Mouse (Mus musculus) intestine, postnatal 0 days (tissue): ENCODE measurements around the gene Pdha1. TPM values are rescaled to one million over a fixed set of nuclear protein-coding genes. Genes with fewer than 3 reads are reported as not detected.

Experiments used
- ATAC-seq: fragments of 200-750 bp; cut with Nextera tagmentation; 2 replicates; pipeline ENCODE4 v1.8.0; 2017; ENCODE audit warnings: mild to moderate bottlenecking, moderate TSS enrichment, moderate library complexity
- H3K27ac ChIP-seq: fragments of 300-500 bp; sonication (generic); 2 replicates; pipeline ENCODE4 v1.5.1; 2014; ENCODE audit warnings: mild to moderate bottlenecking, low read depth, low read length, moderate library complexity
- H3K27me3 ChIP-seq: fragments of 300-500 bp; sonication (generic); replicated peaks from 2 replicates; pipeline ENCODE4 v1.6.1; 2014; ENCODE audit warnings: low read length, mixed read lengths; ENCODE audit not compliant: control insufficient read depth, insufficient read depth
- H3K36me3 ChIP-seq: fragments of 300-500 bp; sonication (generic); 2 replicates; pipeline ENCODE4 v1.6.1; 2014; ENCODE audit warnings: mild to moderate bottlenecking, moderate library complexity; ENCODE audit not compliant: control insufficient read depth, insufficient read depth
- H3K4me1 ChIP-seq: fragments of 300-500 bp; sonication (generic); replicated peaks from 2 replicates; pipeline ENCODE4 v1.6.1; 2014; ENCODE audit warnings: antibody characterized with exemption, low read length, mixed read lengths; ENCODE audit not compliant: control insufficient read depth, insufficient read depth
- H3K4me2 ChIP-seq: fragments of 300-500 bp; sonication (generic); replicated peaks from 2 replicates; pipeline ENCODE4 v1.6.1; 2014; ENCODE audit warnings: low read depth, mild to moderate bottlenecking, moderate library complexity
- H3K4me3 ChIP-seq: fragments of 300-500 bp; sonication (generic); 2 replicates; pipeline ENCODE4 v1.5.1; 2014; ENCODE audit warnings: low read depth, low read length
- H3K9ac ChIP-seq: fragments of 300-500 bp; sonication (generic); 2 replicates; pipeline ENCODE4 v1.6.1; 2014; ENCODE audit warnings: mild to moderate bottlenecking, low read depth, low read length
- H3K9me3 ChIP-seq: fragments of 300-500 bp; sonication (generic); 2 replicates; pipeline ENCODE4 v1.6.1; 2016; ENCODE audit warnings: mixed run types; ENCODE audit not compliant: control insufficient read depth
- CTCF ChIP-seq: sonication (generic); IDR thresholded peaks from 2 replicates; pipeline ENCODE4 v1.5.1; 2016; ENCODE audit warnings: low read depth, mild to moderate bottlenecking, control low read depth, antibody characterized with exemption, moderate library complexity
- WGBS: fragments of 180-500 bp; shearing (Covaris S2); extraction: QIAGEN DNeasy Blood & Tissue Kit; methylation state at CpG from one replicate; pipeline ENCODE4 v1.1.7; 2014; 5-methylcytosine and 5-hydroxymethylcytosine counted together
- polyA plus RNA-seq: library from polyadenylated mRNA; unstranded; fragments of >200 nt; fragmentation: Nextera tagmentation; extraction: Ambion mirVana; gene quantifications from 2 replicates; pipeline ENCODE4 v1.2.1, GENCODE M21; 2015

The Pdha1 gene
- polyA plus RNA-seq, 1 experiment from 2014 or later, result 104 TPM

DNA sequence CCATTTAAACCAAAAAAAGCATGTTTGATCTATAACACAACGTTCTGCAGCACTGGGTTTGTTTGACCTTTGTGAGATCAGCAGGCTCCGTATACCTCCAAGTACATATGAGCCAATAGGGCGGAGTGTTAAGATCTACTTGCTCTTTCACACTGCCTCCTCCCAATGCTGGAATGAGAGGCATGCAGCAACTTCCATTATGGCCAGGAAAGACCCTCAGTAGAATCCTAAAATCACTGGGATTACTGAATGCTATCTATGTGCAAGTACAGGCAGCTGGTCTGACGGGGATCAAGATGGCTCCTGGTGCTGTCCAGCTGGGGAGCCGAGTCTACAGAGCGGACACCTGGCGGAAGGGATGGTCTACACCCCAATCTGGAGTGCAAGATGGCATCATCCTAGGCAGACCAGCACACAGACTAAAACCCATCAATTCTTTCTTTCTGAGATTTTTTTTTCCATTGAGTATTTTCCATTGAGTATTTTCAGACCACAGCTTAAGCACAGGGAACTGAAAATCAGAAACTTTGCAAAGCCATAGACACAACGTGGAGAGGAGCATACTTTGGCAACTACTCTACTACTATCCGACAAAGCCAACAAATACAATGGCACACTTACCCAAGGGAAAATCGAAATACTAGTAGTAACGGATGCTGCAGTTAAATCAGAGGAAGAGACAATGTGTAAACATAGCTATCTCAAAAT, 3.9 kb downstream of the Pdha1 start:
- Histone ChIP-seq H3K36me3 (no peaks in the 10 kb centered on the region), H3K4me3 (no peak overlapping the region), H3K9ac (no peak overlapping the region), H3K9me3 (no peaks in the 10 kb centered on the region), H3K27me3 (no peaks in the 10 kb centered on the region), H3K4me1 (no peaks in the 10 kb centered on the region), H3K27ac (no peak overlapping the region), H3K4me2 (no peak overlapping the region)
- WGBS, result 70% methylated on average over 11 of the region's 11 CpGs
- TF ChIP-seq CTCF, result no peak
- ATAC-seq, result no peak

DNA sequence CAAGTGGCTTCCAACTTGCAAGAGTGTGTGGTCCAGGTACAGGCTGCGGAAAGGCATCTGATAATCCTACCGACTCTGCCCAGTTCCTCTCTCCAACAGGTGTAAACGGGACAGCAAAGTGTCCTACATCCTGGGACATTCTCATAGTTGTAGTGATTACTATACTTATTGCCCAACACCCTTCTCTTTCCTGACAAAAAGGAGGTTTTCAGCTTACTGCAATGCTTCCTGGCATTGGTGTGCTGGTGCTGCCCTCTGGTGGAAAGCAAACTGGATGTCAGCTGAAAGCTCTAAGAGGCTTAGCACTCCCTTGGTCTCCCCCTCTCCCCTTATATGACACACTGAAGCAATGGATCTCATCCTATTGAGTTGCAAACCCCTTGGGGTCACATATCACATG, 21.6 kb downstream of the Pdha1 start:
- no peak for ATAC-seq
- no peak overlapping the region for H3K4me3 ChIP-seq
- TF ChIP-seq CTCF, result peak; percentile 82

DNA sequence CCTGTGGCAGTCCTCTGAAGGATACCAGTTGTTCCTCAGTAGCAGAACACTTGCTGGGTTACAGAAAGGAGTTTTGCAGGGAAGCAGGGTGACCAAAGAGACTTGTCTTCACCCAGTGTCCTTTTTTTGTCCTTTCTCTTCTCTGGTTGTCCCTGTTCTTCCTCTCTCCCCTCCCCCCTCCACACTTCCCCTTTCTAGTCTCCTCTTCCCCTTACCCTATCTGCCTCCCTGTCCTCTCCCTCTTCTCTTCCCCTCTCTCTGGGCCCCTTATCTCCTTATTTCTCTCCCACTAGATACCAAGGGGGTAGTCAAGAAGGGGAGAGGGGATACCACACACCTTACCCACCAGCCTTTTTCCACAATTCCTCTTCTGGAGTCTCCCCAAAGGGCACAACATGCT, 22.1 kb downstream of the Pdha1 start:
- H3K4me2 ChIP-seq, result no peak overlapping the region
- no peak for ATAC-seq
- H3K9me3 ChIP-seq, result no peaks in the 10 kb centered on the region
- H3K27ac ChIP-seq, result no peak overlapping the region
- H3K4me3 ChIP-seq, result no peak overlapping the region
- no peaks in the 10 kb centered on the region for H3K27me3 ChIP-seq
- H3K36me3 ChIP-seq, result 0 out of 2 replicates have a peak, but pooled peaks cover 4% of the 10 kb centered on the region
- TF ChIP-seq CTCF, result no peak
- H3K4me1 ChIP-seq, result no peaks in the 10 kb centered on the region
- H3K9ac ChIP-seq, result no peak overlapping the region

More for the DNA sequence above, 21.6 kb downstream of the Pdha1 start:
- Histone ChIP-seq H3K9ac (no peak overlapping the region), H3K36me3 (0 out of 2 replicates have a peak, but pooled peaks cover 6% of the 10 kb centered on the region), H3K27ac (no peak overlapping the region), H3K27me3 (no peaks in the 10 kb centered on the region), H3K4me1 (no peaks in the 10 kb centered on the region), H3K4me2 (no peak overlapping the region), H3K9me3 (no peaks in the 10 kb centered on the region)
- WGBS, result 76% methylated on average over 3 of the region's 3 CpGs

DNA sequence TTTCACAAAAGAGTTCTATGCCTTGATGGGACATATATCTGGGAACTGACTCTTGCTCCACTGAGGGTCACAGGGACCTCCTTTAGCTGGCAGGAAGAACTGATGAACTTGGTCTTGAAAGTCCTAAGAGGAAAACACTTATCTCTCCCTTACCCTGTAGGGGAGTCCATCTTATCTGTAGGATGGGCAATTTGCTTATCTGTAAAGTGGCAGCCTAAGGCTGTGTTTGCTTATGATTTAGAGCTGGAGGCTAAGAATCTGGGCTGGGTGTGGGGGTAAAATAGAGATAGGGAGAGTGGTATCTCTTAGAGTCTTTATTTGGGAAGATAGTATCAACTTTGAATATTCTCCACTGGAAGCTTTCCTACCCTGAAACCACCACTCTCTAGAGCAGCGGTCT, 24.4 kb downstream of the Pdha1 start:
- no peak for TF ChIP-seq CTCF
- H3K9ac ChIP-seq, result no peak overlapping the region
- H3K36me3 ChIP-seq, result no peaks in the 10 kb centered on the region
- H3K27me3 ChIP-seq, result no peaks in the 10 kb centered on the region
- no peak overlapping the region for H3K4me2 ChIP-seq
- ATAC-seq, result no peak
- no peak overlapping the region for H3K27ac ChIP-seq
- no peak overlapping the region for H3K4me3 ChIP-seq
- 80% methylated on average over 1 of the region's 1 CpGs for WGBS
- no peaks in the 10 kb centered on the region for H3K9me3 ChIP-seq
- H3K4me1 ChIP-seq, result no peaks in the 10 kb centered on the region

DNA sequence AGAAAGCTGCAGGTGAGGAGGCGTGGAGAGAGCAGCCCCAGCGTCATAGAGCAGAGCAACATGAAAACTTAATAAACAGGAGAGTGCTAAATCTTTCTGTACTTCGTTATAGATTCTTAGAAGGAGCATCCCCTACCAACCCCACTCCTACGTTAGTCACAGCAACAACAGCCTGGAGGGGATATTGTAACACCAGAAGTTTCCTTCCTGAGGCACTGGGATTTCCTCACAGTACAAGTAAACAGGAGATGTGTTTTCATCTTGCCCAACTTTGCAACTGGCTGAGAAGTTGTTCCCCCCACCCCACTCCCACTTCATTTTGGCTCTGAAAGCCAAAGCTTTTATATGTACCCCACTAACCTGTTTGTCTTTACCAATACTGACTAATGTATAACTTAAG, 30.4 kb downstream of the Pdha1 start:
- no peaks in the 10 kb centered on the region for H3K36me3 ChIP-seq
- no peaks in the 10 kb centered on the region for H3K4me1 ChIP-seq
- H3K9ac ChIP-seq, result no peak overlapping the region
- H3K4me2 ChIP-seq, result no peak overlapping the region
- H3K9me3 ChIP-seq, result no peaks in the 10 kb centered on the region
- ATAC-seq, result no peak
- no peaks in the 10 kb centered on the region for H3K27me3 ChIP-seq
- TF ChIP-seq CTCF, result no peak
- H3K27ac ChIP-seq, result no peak overlapping the region
- 75% methylated on average over 4 of the region's 4 CpGs for WGBS
- no peak overlapping the region for H3K4me3 ChIP-seq

DNA sequence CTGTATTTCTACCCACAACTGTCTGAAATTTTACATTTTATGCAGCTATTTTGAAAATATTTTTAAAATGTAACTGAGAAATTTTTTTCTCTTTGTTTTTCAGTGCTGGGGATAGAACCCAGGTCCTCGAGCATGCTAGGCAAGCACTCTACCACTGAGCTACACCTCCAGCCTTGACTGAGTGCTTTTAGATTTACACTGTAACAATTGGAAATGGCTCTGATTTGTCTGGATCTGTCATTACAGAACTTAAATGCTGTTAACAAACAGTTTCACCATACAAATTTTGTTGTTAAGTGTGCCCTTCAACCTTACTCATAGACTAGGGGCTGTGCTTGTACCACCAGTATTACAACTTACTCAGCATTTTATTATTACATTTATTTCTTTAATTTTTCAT, 46.2 kb downstream of the Pdha1 start:
- Histone ChIP-seq H3K27ac (no peak overlapping the region), H3K9ac (no peak overlapping the region), H3K4me1 (no peaks in the 10 kb centered on the region), H3K27me3 (no peaks in the 10 kb centered on the region), H3K4me3 (no peak overlapping the region), H3K9me3 (no peaks in the 10 kb centered on the region), H3K36me3 (no peaks in the 10 kb centered on the region), H3K4me2 (no peak overlapping the region)
- ATAC-seq, result no peak
- TF ChIP-seq CTCF, result no peak
- 67% methylated on average over 1 of the region's 1 CpGs for WGBS

Other genes starting within 250 kb of the Pdha1 start
- gene Map3k15, start 150.0 kb downstream of the Pdha1 start, polyA plus RNA-seq, result 0.10 and 0.20 TPM in 2 replicates